Mouse (Mus musculus) neutrophil, adult 59 days (primary cell): ENCODE data around the gene Acsm5. TPM values are rescaled to one million over a fixed set of nuclear protein-coding genes. Genes with fewer than 3 reads are reported as not detected.

ENCODE experiments used
- total RNA-seq, 2 experiments: library from RNA; stranded (reverse); gene quantifications; 1 replicate in 1 of 2; 2 replicates in 1 of 2; pipeline ENCODE4 v1.2.4; 2023

The Acsm5 gene
- total RNA-seq: not detected

DNA sequence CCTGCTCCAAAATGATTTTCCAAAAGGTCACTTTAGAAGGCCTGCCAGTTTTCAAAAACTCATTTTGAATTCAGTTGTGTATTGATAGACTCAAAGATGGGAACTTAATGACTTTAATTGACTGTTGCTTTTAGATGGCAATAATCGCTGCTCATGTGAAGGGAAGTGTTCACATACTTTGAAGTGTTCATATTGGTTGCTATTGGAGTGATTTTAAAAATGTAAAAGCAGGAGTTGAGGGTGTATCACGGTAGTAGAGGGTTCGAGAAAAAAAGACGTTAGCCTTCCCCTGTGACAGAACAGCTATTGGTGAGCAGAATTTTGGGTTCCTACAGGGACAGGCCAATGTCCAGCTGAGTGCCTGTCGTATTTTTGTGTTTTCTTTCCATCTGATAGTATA is at the start of gene Acsm5:
Gene Acsm5 (plus strand): TSS at position 301 of the 400 bp plus-strand sequence.

DNA sequence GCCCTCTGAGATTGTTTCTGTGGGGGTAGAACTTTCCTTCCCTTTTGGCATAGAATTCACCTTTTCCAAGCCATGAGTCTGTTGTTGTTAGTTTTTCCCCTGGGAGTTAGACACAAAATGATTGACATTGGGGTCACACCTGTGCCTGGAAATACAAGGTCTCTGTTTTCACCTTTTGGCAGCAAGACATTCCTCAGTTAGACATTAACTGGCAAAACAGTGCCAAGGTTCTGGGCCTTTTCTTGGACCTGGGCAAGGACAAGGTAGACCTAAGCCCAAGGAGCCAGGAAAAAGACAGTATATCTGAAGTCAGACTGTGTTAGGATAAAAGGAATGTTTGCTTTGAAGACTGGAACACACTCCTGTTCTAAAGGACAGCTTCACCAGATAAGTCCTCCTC is 40.0 kb upstream of the Acsm5 start, which contains the start of gene Umod:
Gene Umod (minus strand): TSS at position 27 of the 400 bp plus-strand sequence.

DNA sequence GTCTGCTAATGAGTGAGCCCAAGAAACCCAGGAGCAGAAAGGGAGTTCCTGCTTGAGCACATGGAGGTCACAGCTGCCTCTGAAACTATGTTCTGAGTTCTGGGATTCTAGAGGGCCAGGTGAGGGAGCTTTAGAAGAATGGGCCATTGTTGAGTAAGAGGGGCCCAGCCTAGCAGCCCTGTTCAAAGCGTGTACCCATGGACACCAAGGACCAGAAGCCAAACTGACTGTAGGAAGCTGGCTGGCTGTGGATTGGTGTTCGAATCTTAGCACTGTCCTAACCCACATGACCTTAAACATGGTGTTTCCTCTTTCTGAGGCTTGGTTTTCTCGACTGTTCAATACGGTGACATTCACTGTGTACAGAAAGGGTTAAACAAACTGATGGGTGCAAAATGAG is 4.1 kb downstream of the Acsm5 start, which contains the start of gene Pdilt:
Gene Pdilt (minus strand): TSS at position 101 of the 400 bp plus-strand sequence.

DNA sequence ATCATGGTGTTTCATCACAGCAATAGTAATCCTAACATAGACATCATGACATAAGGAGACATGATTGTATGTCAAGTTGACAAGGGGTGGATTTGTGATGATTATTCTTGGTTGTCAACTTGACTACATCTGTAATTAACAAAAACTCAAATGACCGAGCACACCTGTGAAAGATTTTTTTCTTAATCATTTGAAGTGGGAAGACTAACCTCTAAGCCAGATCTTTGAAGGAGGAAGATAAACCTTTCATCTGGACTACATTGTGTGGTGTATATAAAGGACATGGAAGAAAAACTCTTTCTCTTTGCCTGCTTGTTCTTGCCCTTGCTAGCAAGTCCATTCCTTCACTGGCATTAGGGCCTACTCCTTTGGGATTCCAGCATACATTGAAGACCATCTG is 34.8 kb downstream of the Acsm5 start, which contains the start of gene Acsm2:
Gene Acsm2 (plus strand): TSS at position 301 of the 400 bp plus-strand sequence.

Other genes with a start within 250 kb of the Acsm5 start
- not detected for gene Gp2, start 60.2 kb upstream of the Acsm5 start, total RNA-seq
- gene Umod, start 40.2 kb upstream of the Acsm5 start, total RNA-seq: not detected
- not detected for gene Pdilt, start 4.0 kb downstream of the Acsm5 start, total RNA-seq
- not detected for gene Acsm2, start 34.9 kb downstream of the Acsm5 start, total RNA-seq
- gene Acsm1, start 87.6 kb downstream of the Acsm5 start, total RNA-seq: not detected
- gene Acsm4, start 170.6 kb downstream of the Acsm5 start, total RNA-seq: not detected
- gene Thumpd1, start 201.3 kb downstream of the Acsm5 start, total RNA-seq: 10 to 100 TPM; 12.0 to 15.1 TPM
- gene Acsm3, start 241.5 kb downstream of the Acsm5 start, total RNA-seq: not detected